Mouse (Mus musculus) stomach, postnatal 0 days (tissue): Measurements from ENCODE around the gene Kng2. TPM values are rescaled to one million over a fixed set of nuclear protein-coding genes. Genes with fewer than 3 reads are reported as not detected.
A peak's percentile ranks its signal among the peaks of the same experiment; 100 is the strongest.
"Not testable (repeated sequence)": the region's sequence is repeated elsewhere in the genome, so short reads cannot be mapped to it uniquely, and the experiment has no call there.

Experiments
- ATAC-seq: fragments of 200-750 bp; cut with Nextera tagmentation; 2 replicates; pipeline ENCODE4 v1.8.0; 2017; ENCODE audit not compliant: low FRiP score, low TSS enrichment
- DNase-seq: peaks from one replicate; pipeline ENCODE4 v3.0.0-alpha.2; 2016; ENCODE audit warnings: low spot score
- H3K27ac ChIP-seq: fragments of 300-500 bp; sonication (generic); replicated peaks from 2 replicates; pipeline ENCODE4 v1.5.1; 2014; ENCODE audit warnings: mild to moderate bottlenecking, control low read depth
- H3K27me3 ChIP-seq: fragments of 300-500 bp; sonication (generic); 2 replicates; pipeline ENCODE4 v1.6.1; 2014; ENCODE audit warnings: low read length; ENCODE audit not compliant: control insufficient read depth, insufficient read depth
- H3K36me3 ChIP-seq: fragments of 300-500 bp; sonication (generic); 2 replicates; pipeline ENCODE4 v1.6.1; 2014; ENCODE audit warnings: low read length, mixed read lengths; ENCODE audit not compliant: control insufficient read depth, insufficient read depth
- H3K4me1 ChIP-seq: fragments of 300-500 bp; sonication (generic); replicated peaks from 2 replicates; pipeline ENCODE4 v1.6.1; 2014; ENCODE audit warnings: antibody characterized with exemption; ENCODE audit not compliant: control insufficient read depth, insufficient read depth
- H3K4me2 ChIP-seq: fragments of 300-500 bp; sonication (generic); replicated peaks from 2 replicates; pipeline ENCODE4 v1.6.1; 2014; ENCODE audit warnings: low read depth, mild to moderate bottlenecking, control low read depth, moderate library complexity
- H3K4me3 ChIP-seq: fragments of 300-500 bp; sonication (generic); 2 replicates; pipeline ENCODE4 v1.5.1; 2014; ENCODE audit warnings: low read depth, low read length, control low read depth
- H3K9ac ChIP-seq: fragments of 300-500 bp; sonication (generic); 2 replicates; pipeline ENCODE4 v1.6.1; 2014; ENCODE audit warnings: mild to moderate bottlenecking, low read length, control low read depth, mixed read lengths
- H3K9me3 ChIP-seq: fragments of 300-500 bp; sonication (generic); 2 replicates; pipeline ENCODE4 v1.6.1; 2016; ENCODE audit warnings: low read length; ENCODE audit not compliant: control insufficient read depth
- CTCF ChIP-seq: IDR thresholded peaks from 2 replicates; pipeline ENCODE4 v1.5.1; 2016; ENCODE audit warnings: antibody characterized with exemption, low read depth, mild to moderate bottlenecking, moderate library complexity
- EP300 ChIP-seq: optimal IDR thresholded peaks from 2 replicates; pipeline ENCODE3; 2016; ENCODE audit warnings: antibody characterized with exemption
- WGBS: fragments of 180-500 bp; shearing (Covaris S2); extraction: QIAGEN DNeasy Blood & Tissue Kit; methylation state at CpG from one replicate; pipeline ENCODE4 v1.1.7; 2014; 5-methylcytosine and 5-hydroxymethylcytosine counted together
- polyA plus RNA-seq: library from polyadenylated mRNA; unstranded; fragments of >200 nt; fragmentation: Nextera tagmentation; extraction: Ambion mirVana; gene quantifications from 2 replicates; pipeline ENCODE4 v1.2.1, GENCODE M21; 2015

Gene Kng2
- polyA plus RNA-seq: 0.96 and 1.1 TPM in 2 replicates

DNA sequence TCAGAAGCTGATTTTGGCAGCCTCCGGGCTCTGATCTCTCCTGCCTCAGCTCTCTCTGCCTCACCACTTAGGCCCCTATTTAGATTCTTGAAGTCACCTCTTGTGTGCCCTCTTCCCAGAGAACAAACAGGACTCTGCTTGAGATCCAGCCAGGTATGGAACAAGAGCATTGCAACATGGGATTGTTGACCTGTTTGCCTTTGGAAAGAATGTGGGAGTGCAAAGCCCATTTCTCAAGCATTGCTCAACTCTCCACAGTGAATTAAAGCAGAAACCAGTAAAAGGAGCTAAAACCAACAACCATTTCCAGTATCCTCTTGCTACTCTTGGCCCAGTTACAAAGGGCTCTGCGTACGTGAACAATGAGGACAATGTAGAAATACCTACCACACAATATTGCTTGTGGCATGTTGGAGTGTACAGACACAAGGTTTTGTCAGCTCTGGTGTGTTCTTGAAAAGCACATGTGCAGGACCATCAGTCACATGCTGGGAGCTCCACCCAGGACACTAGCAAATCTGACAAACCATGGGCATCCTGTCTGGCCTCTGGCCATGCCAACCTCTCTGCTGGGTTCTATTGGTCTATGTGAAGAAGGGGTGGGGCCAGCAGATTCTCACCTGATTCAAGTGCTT, at the start of gene Kng2:
Kng2 (minus strand) TSS at position 517 of the 635 bp plus-strand sequence.
- not testable (repeated sequence) for DNase-seq, H3K9ac ChIP-seq, H3K36me3 ChIP-seq, H3K9me3 ChIP-seq, H3K27me3 ChIP-seq, ATAC-seq, H3K4me2 ChIP-seq, H3K27ac ChIP-seq, H3K4me3 ChIP-seq, H3K4me1 ChIP-seq
- 85% methylated on average over 3 of the region's 3 CpGs for WGBS

DNA sequence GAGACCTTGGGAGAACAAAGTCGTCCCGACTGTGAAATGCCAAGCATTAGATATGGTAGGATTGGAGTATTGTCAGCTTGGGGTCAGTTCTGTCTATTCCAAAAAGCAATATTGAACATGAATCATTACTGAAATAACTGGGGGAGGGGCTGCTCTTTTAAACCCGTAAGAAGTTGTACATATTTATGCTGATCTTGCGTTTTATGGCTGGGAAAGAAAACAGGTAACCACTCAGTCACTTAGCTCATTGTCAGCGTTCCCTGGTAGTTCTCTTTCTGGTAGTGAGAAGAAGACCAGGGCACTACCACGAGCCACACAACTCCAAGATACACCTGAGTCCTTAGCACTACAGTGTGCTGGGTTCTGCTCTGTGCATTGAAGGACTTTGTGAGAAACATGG, 48.2 kb upstream of the Kng2 start:
- not testable (repeated sequence) for H3K9ac ChIP-seq, H3K4me2 ChIP-seq, H3K36me3 ChIP-seq, H3K9me3 ChIP-seq, H3K4me3 ChIP-seq, H3K27me3 ChIP-seq, ATAC-seq, DNase-seq, H3K4me1 ChIP-seq, H3K27ac ChIP-seq
- WGBS: 82% methylated on average over 6 of the region's 6 CpGs

DNA sequence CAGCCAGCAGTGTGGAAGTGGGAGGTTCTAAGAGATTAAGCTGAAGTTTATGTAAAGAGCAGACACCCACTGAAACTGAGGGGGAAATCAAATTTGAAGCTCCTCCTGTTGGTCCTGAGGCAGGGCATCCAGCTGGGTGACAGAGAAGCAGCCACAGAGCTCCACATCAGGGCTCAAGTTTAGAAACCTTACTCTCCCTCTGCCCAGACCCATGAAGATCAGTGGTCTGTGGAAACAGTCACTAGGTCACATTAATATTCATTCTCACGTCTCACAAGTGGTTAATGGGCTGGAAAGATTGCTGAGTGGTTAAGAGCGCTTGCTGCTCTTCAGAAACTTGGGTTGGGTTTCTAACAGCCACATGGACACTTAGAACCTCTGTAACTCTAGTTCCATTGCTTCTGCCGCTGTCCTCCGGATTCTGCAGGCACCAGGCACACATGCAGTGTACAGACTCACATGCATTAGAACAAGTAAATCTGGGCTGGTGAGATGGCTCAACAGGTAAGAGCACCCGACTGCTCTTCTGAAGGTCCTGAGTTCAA, 31.6 kb upstream of the Kng2 start:
- H3K9me3 ChIP-seq, H3K36me3 ChIP-seq, H3K4me2 ChIP-seq, ATAC-seq, H3K27me3 ChIP-seq, H3K4me3 ChIP-seq, H3K27ac ChIP-seq, H3K9ac ChIP-seq, DNase-seq, H3K4me1 ChIP-seq: not testable (repeated sequence)
- 80% methylated on average over 5 of the region's 5 CpGs for WGBS

DNA sequence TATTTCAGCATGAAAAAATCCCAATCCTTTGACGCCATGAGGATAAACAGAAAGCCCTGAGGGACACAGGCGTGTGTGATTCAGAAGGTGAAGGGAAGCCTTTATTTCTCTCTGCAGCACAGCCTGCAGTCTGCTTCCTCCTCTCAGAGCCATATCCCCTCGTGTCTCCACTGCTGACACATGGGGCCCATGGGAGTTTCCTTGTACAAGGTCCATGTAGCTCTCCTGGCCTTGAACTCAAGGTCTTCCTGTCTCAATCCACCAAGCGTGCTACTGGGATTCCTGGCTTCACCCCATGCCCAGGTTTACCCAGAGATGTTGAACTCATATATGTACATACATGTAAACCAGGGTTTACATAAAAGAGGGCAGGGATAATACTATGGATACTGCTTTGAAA, 30.3 kb upstream of the Kng2 start:
- not testable (repeated sequence) for H3K4me2 ChIP-seq, H3K27me3 ChIP-seq, H3K36me3 ChIP-seq, H3K9me3 ChIP-seq, H3K4me1 ChIP-seq, H3K9ac ChIP-seq, H3K4me3 ChIP-seq, DNase-seq, H3K27ac ChIP-seq, ATAC-seq
- WGBS: 61% methylated on average over 4 of the region's 4 CpGs

DNA sequence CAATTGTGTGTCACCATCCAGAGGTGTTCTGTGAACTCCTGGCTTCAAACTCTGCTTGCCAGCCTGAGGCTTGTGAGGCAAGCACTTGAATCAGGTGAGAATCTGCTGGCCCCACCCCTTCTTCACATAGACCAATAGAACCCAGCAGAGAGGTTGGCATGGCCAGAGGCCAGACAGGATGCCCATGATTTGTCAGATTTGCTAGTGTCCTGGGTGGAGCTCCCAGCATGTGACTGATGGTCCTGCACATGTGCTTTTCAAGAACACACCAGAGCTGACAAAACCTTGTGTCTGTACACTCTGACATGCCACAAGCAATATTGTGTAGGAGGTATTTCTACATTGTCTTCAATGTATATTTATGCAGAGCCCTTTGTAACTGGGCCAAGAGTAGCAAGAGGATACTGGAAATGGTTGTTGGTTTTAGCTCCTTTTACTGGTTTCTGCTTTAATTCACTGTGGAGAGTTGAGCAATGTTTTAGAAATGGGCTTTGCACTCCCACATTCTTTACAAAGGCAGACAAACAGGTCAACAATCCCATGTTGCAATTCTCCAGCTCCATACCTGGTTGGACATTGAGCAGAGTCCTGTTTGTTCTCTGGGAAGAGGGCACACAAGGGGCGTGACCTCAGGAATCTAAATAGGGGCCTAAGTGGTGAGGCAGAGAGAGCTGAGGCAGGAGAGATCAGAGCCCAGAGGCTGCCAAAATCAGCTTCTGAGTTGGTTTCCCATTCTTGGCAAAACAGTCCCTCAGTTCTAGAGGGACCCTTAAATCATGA, 28.6 kb upstream of the Kng2 start, which contains the start of gene Kng1:
Kng1 (plus strand) TSS at position 198 of the 780 bp plus-strand sequence.
- DNase-seq: not testable (repeated sequence)

DNA sequence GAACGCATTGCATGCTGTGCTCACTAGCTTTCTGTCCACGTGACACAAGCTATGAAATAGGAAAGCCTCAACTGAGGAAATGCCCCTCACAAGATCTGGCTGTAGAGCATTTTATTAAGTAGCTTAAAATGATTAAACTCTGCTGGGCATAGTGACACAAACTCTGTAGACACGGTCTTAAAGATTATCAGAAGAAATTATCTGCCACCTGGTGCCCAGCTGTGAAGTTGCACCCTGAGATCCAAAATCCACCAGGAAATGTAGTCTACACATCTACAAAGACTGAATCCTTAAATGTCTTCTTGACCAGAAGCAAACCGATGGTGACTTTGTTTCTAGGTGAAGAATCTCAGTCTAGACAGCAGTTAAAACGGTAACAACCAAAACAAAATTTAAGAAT, 17.0 kb upstream of the Kng2 start:
- DNase-seq (no peak), ATAC-seq (no peak)
- H3K27ac ChIP-seq: no peak overlapping the region
- no peak overlapping the region for H3K9ac ChIP-seq
- H3K4me2 ChIP-seq: no peak overlapping the region
- 60% methylated on average over 5 of the region's 5 CpGs for WGBS
- H3K9me3 ChIP-seq: no peaks in the 10 kb centered on the region
- no peak overlapping the region for H3K4me3 ChIP-seq
- H3K4me1 ChIP-seq: no peaks in the 10 kb centered on the region
- no peaks in the 10 kb centered on the region for H3K36me3 ChIP-seq
- no peaks in the 10 kb centered on the region for H3K27me3 ChIP-seq
- TF ChIP-seq EP300 (no peak), CTCF (peak; percentile 73)

More for the DNA sequence above, 28.6 kb upstream of the Kng2 start, which contains the start of gene Kng1:
- 81% methylated on average over 1 of the region's 1 CpGs for WGBS
- not testable (repeated sequence) for H3K9ac ChIP-seq, H3K4me2 ChIP-seq, H3K4me3 ChIP-seq, ATAC-seq, H3K9me3 ChIP-seq, H3K36me3 ChIP-seq, H3K4me1 ChIP-seq, H3K27ac ChIP-seq, H3K27me3 ChIP-seq
